Mouse (Mus musculus): Measurements from ENCODE around the gene Prkcz. TPM values are rescaled to one million over a fixed set of nuclear protein-coding genes. Genes with fewer than 3 reads are reported as not detected.

Prkcz gene
- total RNA-seq, 2 experiments from 2014 or later = 1.1 to 2.1 TPM

GRCm38 (mm10) chr4:155371797-155372735, 10.9 kb upstream of the Prkcz start:
- H3K27ac ChIP-seq = no peak overlapping the region
- intact Hi-C loops (cut with DNase I) = loop anchor here (5.0 kb wide), 1 partner anchor 195 kb away; no protein-coding TSS in a partner anchor
- H3K4me3 ChIP-seq = no peak overlapping the region
- no peak for TF ChIP-seq CTCF (IDR thresholded peaks at IDR 0.05)
- DNase-seq = no peak

GRCm38 (mm10) chr4:155370737-155371715, 9.9 kb upstream of the Prkcz start:
- no peak for DNase-seq
- no peak overlapping the region for H3K27ac ChIP-seq
- no peak for TF ChIP-seq CTCF (IDR thresholded peaks at IDR 0.05)
- intact Hi-C loops (cut with DNase I) = loop anchor here (5.0 kb wide), 1 partner anchor 196 kb away; no protein-coding TSS in a partner anchor
- no peak overlapping the region for H3K4me3 ChIP-seq

DNA sequence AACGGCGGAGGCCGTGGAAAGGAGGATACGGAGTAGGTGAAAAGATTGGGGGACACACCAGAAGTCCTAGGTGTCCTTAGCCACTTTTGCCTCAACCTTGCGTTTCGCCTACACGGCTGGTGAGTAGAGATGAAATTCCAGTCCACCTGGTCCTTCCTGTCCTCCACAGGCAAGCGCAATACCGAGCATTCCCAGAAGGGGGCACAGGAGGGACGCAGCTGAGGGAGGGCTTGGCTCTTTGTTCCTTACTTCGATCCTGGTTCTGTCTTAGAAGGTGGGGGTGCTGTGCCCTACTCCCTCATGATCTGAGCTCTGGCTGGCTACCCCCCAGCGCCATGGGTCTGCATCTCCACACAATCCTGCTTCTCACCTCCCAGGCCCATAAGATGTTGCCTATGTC, 7.5 kb upstream of the Prkcz start:
- DNase-seq = peak; percentile 81

GRCm38 (mm10) chr4:155367739-155368138, 6.6 kb upstream of the Prkcz start:
- H3K27ac ChIP-seq = no peak overlapping the region
- intact Hi-C loops (cut with DNase I) = loop anchor here (2.0 to 10.0 kb wide), 2 partner anchors 41 to 337 kb away; partner anchors contain the start of genes Cfap74 and Ssu72
- no peak for DNase-seq
- TF ChIP-seq CTCF (IDR thresholded peaks at IDR 0.05) = no peak
- no peak overlapping the region for H3K4me3 ChIP-seq

More for the DNA sequence above, 7.5 kb upstream of the Prkcz start:
- intact Hi-C loops (cut with DNase I) = loop anchor here (2.0 to 10.0 kb wide), 2 partner anchors 40 to 336 kb away; partner anchors contain the start of genes Cfap74 and Ssu72
- TF ChIP-seq CTCF (IDR thresholded peaks at IDR 0.05) = peak; percentile 93
- Histone ChIP-seq H3K27ac (no peak overlapping the region), H3K4me3 (no peak overlapping the region)

DNA sequence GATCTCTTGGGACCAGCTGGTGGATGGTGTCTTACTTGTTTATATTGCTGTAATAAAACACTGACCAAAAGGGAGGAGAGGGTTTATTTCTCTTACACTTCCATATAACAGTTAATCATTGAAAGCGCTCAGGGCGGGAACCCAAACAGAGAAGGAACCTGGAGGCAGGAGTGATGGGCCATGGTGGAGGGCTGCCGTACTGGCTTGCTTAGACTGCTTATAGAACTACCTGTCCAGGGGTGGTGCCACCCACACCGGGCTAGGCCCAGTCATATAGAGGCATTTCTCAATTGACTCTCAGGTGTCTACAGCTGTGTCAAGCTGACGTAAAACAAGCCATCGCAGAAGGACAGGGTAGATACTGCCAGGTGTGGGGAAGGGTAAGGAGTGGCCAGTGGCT, 5.6 kb upstream of the Prkcz start:
- H3K27ac ChIP-seq = no peak overlapping the region
- H3K4me3 ChIP-seq = no peak overlapping the region
- no peak for TF ChIP-seq CTCF (IDR thresholded peaks at IDR 0.05)
- no peak for DNase-seq
- intact Hi-C loops (cut with DNase I) = loop anchor here (10.0 kb wide), 1 partner anchor 338 kb away; the partner anchor contains the start of gene Ssu72

GRCm38 (mm10) chr4:155362443-155362842, 1.3 kb upstream of the Prkcz start:
- TF ChIP-seq CTCF (IDR thresholded peaks at IDR 0.05) = no peak
- intact Hi-C loops (cut with DNase I) = loop anchor here (10.0 kb wide), 1 partner anchor 342 kb away; the partner anchor contains the start of gene Ssu72
- Histone ChIP-seq H3K27ac (no peak overlapping the region), H3K4me3 (no peak overlapping the region)
- no peak for DNase-seq

GRCm38 (mm10) chr4:155360856-155361255, 305 bp downstream of the Prkcz start:
- intact Hi-C loops (cut with DNase I) = loop anchor here (10.0 kb wide), 1 partner anchor 344 kb away; the partner anchor contains the start of gene Ssu72
- no peak for DNase-seq
- peak overlapping the region; percentile 53 for H3K27ac ChIP-seq
- no peak for TF ChIP-seq CTCF (IDR thresholded peaks at IDR 0.05)
- H3K4me3 ChIP-seq = peak overlapping the region; percentile 72

DNA sequence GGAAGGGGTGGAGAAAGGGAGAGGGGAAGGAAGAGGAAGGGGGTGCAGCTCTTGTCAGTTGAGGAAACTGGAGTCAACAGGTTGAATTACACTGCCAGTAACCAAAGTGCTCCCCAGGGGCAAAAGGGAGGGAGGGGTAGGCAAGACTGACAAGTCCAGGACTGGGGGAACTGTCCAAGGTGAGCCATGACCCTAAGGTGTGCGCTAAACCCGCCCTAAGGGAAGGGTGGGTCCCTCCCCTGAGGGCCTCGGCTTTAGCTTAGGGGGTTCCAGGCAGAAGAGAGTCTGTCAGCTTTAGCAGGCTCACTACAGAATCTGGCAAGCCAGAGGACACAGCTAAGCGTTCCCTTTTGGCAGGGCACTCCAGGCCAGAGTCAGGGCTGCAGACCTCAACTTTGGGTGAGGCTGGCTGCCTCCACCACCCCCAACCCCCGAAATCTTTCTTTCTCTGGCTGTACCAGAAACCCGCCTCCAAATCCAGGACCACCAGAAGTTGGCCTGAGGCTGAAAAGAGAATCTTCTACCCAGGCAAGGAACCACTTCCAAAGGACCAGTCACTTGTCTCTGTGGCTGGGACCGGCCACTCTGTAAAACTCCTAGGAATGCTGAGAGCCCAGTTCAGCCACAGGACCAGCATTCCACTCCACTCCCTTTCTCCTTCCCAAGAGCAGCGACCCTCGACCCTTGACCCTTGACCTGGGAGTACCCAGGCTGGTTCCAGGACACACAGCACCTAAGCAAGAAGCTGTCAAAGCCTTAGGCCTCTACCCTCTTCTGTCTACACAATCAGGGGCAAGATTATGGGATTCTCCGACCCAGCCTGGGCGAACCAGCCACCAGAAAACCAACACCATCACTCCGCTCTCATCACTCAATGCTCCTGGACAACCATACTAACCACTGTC, 1.3 kb downstream of the Prkcz start:
- intact Hi-C loops (cut with DNase I) = loop anchor here (10.0 kb wide), 1 partner anchor 345 kb away; the partner anchor contains the start of gene Ssu72
- Histone ChIP-seq H3K4me3 (no peak overlapping the region), H3K27ac (no peak overlapping the region)
- no peak for DNase-seq
- TF ChIP-seq CTCF (IDR thresholded peaks at IDR 0.05) = no peak

- Histone ChIP-seq H3K27ac (no peak overlapping the region), H3K4me3 (no peak overlapping the region)
- DNase-seq = no peak
- TF ChIP-seq CTCF (IDR thresholded peaks at IDR 0.05) = peak; percentile 44
- intact Hi-C loops (cut with DNase I) = no loop called here
Measured at GRCm38 (mm10) chr4:155357601-155358000, 3.6 kb downstream of the Prkcz start.

DNA sequence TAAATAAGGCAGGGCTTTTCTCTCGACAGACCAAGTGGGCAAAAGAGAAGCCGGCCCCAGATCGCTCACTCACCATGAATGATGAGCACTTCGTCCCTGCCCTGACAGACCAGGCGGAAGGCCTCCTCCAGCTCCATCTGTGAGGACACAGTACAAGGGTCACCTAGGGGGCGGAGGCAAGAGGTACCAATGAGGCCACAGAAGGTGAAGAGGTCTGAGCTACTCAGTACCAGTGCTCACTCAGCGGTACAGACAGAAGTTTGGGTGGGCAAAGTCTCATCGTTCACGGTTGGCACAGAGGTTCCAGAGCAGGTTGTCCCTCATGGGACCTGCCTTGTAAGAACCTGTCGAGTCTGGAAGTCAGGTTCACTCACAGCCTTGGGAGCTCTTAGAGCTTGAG, 4.8 kb downstream of the Prkcz start:
- Histone ChIP-seq H3K27ac (no peak overlapping the region), H3K4me3 (no peak overlapping the region)
- DNase-seq = no peak
- intact Hi-C loops (cut with DNase I) = no loop called here
- no peak for TF ChIP-seq CTCF (IDR thresholded peaks at IDR 0.05)

DNA sequence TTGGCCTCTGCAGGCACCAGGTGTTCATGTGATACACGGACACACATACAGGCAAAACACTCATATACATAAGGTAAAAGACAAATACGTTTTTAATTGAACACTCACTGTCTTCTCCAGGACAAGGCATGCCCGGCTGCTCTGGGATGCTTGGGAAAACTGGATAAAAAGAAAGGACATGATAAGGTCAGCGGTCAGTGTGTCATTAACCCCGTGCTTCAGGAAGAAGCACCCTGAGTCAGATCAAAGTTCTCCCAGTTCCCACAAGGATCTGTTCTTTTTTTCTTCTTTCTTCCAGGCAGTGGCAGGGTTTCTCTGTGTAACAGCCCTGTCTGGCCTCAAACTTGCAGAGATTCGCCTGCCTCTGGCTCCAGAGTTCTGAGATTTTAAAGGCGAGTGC, 6.6 kb downstream of the Prkcz start:
- intact Hi-C loops (cut with DNase I) = no loop called here
- no peak for DNase-seq
- H3K4me3 ChIP-seq = no peak overlapping the region
- H3K27ac ChIP-seq = no peak overlapping the region
- TF ChIP-seq CTCF (IDR thresholded peaks at IDR 0.05) = no peak

Measured in gastrocnemius, adult 2 months (tissue).